Mouse (Mus musculus): ENCODE results near the gene Cep95. TPM values are rescaled to one million over a fixed set of nuclear protein-coding genes. Genes with fewer than 3 reads are reported as not detected.

The Cep95 gene
- total RNA-seq, 2 experiments from 2014 or later = 39.8 to 60.8 TPM

Other genes starting within 250 kb of the Cep95 start
- gene Tex2, start 175.8 kb upstream of the Cep95 start, total RNA-seq (2015; ENCODE audit: low replicate concordance) = 18.9 and 32.1 TPM in 2 replicates
- 35.9 and 41.8 TPM in 2 replicates for gene Tex2, start 175.8 kb upstream of the Cep95 start, total RNA-seq (2017; ENCODE audit: low replicate concordance)
- 7.1 and 16.6 TPM in 2 replicates for gene Pecam1, start 38.6 kb upstream of the Cep95 start, total RNA-seq (2015; ENCODE audit: low replicate concordance)
- 5.5 and 7.2 TPM in 2 replicates for gene Pecam1, start 38.6 kb upstream of the Cep95 start, total RNA-seq (2017; ENCODE audit: low replicate concordance)
- 7.9 and 10.5 TPM in 2 replicates for gene Milr1, start 38.0 kb upstream of the Cep95 start, total RNA-seq (2015; ENCODE audit: low replicate concordance)
- 9.1 and 13.4 TPM in 2 replicates for gene Milr1, start 38.0 kb upstream of the Cep95 start, total RNA-seq (2017; ENCODE audit: low replicate concordance)
- 3.2 and 4.6 TPM in 2 replicates for gene Polg2, start 9.7 kb upstream of the Cep95 start, total RNA-seq (2015; ENCODE audit: low replicate concordance)
- 1.4 and 3.9 TPM in 2 replicates for gene Polg2, start 9.7 kb upstream of the Cep95 start, total RNA-seq (2017; ENCODE audit: low replicate concordance)
- 493 and 595 TPM in 2 replicates for gene Ddx5, start 67 bp upstream of the Cep95 start, total RNA-seq (2015; ENCODE audit: low replicate concordance)
- gene Ddx5, start 67 bp upstream of the Cep95 start, total RNA-seq (2017; ENCODE audit: low replicate concordance) = 692 and 836 TPM in 2 replicates
- 7.9 and 9.2 TPM in 2 replicates for gene Smurf2, start 131.5 kb downstream of the Cep95 start, total RNA-seq (2015; ENCODE audit: low replicate concordance)
- gene Smurf2, start 131.5 kb downstream of the Cep95 start, total RNA-seq (2017; ENCODE audit: low replicate concordance) = 8.5 and 14.2 TPM in 2 replicates
- 456 and 494 TPM in 2 replicates for gene Kpna2, start 210.3 kb downstream of the Cep95 start, total RNA-seq (2015; ENCODE audit: low replicate concordance)
- 286 and 365 TPM in 2 replicates for gene Kpna2, start 210.3 kb downstream of the Cep95 start, total RNA-seq (2017; ENCODE audit: low replicate concordance)
- gene 1810010H24Rik, start 236.4 kb downstream of the Cep95 start, total RNA-seq (2015; ENCODE audit: low replicate concordance) = 2.5 TPM in 1 of 2 replicates, not detected in the other
- gene 1810010H24Rik, start 236.4 kb downstream of the Cep95 start, total RNA-seq (2017; ENCODE audit: low replicate concordance) = not detected in 2 replicates